Mouse (Mus musculus) gastrocnemius, postnatal 14 days (tissue): ENCODE measurements around the gene Gm20715. TPM values are rescaled to one million over a fixed set of nuclear protein-coding genes. Genes with fewer than 3 reads are reported as not detected.
A peak's percentile ranks its signal among the peaks of the same experiment; 100 is the strongest.
"Not testable (repeated sequence)": the region's sequence is repeated elsewhere in the genome, so short reads cannot be mapped to it uniquely, and the experiment has no call there.

Experiments
- DNase-seq: peaks from one replicate; pipeline ENCODE4 v3.0.0; 2021; ENCODE audit warnings: mixed read lengths
- intact Hi-C: fragments of 180-260 bp; cut with DNase I; formaldehyde crosslinking; loops from one replicate; pipeline ENCODE4 v1.15.1; 2025; ENCODE audit warnings: low total_unique reads
- long read RNA-seq, 2 experiments: library from polyadenylated mRNA; stranded (forward); transcript quantifications; one replicate each; pipeline ENCODE4 v2.0.0; 2021
- total RNA-seq, 2 experiments: library from RNA; stranded (reverse); gene quantifications; 2 replicates each; pipeline ENCODE4 v1.2.3; 2021

Gm20715 gene
- not detected for total RNA-seq
- long read RNA-seq, experiment 1 = 0 reads
- long read RNA-seq, experiment 2 = 0 reads

- intact Hi-C loops = no loop called here
- DNase-seq = peak; percentile 94
These were observed at the start of gene Gm20715 for GRCm38 (mm10) chr7:6410043-6410442. Gm20715 (plus strand) TSS chr7:6410277.

GRCm38 (mm10) chr7:6360477-6361060 is 49.5 kb upstream of the Gm20715 start:
- DNase-seq = no peak
- intact Hi-C loops = loop anchor here (10.0 kb wide), 1 partner anchor 554 kb away; no protein-coding TSS in a partner anchor

GRCm38 (mm10) chr7:6361756-6362155 is 48.3 kb upstream of the Gm20715 start:
- DNase-seq = no peak
- intact Hi-C loops = loop anchor here (10.0 kb wide), 1 partner anchor 553 kb away; no protein-coding TSS in a partner anchor

GRCm38 (mm10) chr7:6362268-6363046 is 47.6 kb upstream of the Gm20715 start:
- DNase-seq = peak; percentile 96

GRCm38 (mm10) chr7:6363047-6363488 is 47.0 kb upstream of the Gm20715 start, which contains the start of gene Zfp78:
Zfp78 (plus strand) TSS chr7:6363280.
- intact Hi-C loops = loop anchor here (10.0 kb wide), 1 partner anchor 552 kb away; no protein-coding TSS in a partner anchor
- peak; percentile 79 for DNase-seq

More at GRCm38 (mm10) chr7:6362268-6363046, 47.6 kb upstream of the Gm20715 start:
- intact Hi-C loops = loop anchor here (10.0 kb wide), 1 partner anchor 552 kb away; no protein-coding TSS in a partner anchor

GRCm38 (mm10) chr7:6364761-6365160 is 45.3 kb upstream of the Gm20715 start:
- no peak for DNase-seq
- intact Hi-C loops = loop anchor here (10.0 kb wide), 1 partner anchor 550 kb away; no protein-coding TSS in a partner anchor

- intact Hi-C loops = loop anchor here (10.0 kb wide), 1 partner anchor 548 kb away; no protein-coding TSS in a partner anchor
- DNase-seq = no peak
These were observed 42.9 kb upstream of the Gm20715 start for GRCm38 (mm10) chr7:6367185-6367584.

GRCm38 (mm10) chr7:6368146-6368545 is 41.9 kb upstream of the Gm20715 start:
- DNase-seq = not testable (repeated sequence)
- intact Hi-C loops = loop anchor here (10.0 kb wide), 1 partner anchor 547 kb away; no protein-coding TSS in a partner anchor

- intact Hi-C loops = loop anchor here (10.0 kb wide), 1 partner anchor 545 kb away; no protein-coding TSS in a partner anchor
These were observed 40.6 kb upstream of the Gm20715 start for GRCm38 (mm10) chr7:6369460-6369859.

GRCm38 (mm10) chr7:6372993-6373392 is 37.1 kb upstream of the Gm20715 start:
- intact Hi-C loops = no loop called here
- no peak for DNase-seq

More at GRCm38 (mm10) chr7:6369460-6369859, 40.6 kb upstream of the Gm20715 start:
- DNase-seq = no peak

GRCm38 (mm10) chr7:6378441-6378840 is 31.6 kb upstream of the Gm20715 start:
- intact Hi-C loops = no loop called here
- DNase-seq = no peak

- intact Hi-C loops = no loop called here
- no peak for DNase-seq
These were observed 28.6 kb upstream of the Gm20715 start for GRCm38 (mm10) chr7:6381431-6381830.

- intact Hi-C loops = no loop called here
- DNase-seq = peak; percentile 94
These were observed 27.0 kb upstream of the Gm20715 start, which contains the start of gene Zfp28 for GRCm38 (mm10) chr7:6383044-6383455. Zfp28 (plus strand) TSS chr7:6383295.

GRCm38 (mm10) chr7:6384011-6384410 is 26.1 kb upstream of the Gm20715 start:
- no peak for DNase-seq

GRCm38 (mm10) chr7:6386995-6387394 is 23.1 kb upstream of the Gm20715 start:
- intact Hi-C loops = no loop called here
- DNase-seq = peak; percentile 41

More at GRCm38 (mm10) chr7:6384011-6384410, 26.1 kb upstream of the Gm20715 start:
- intact Hi-C loops = no loop called here

- no peak for DNase-seq
- intact Hi-C loops = no loop called here
These were observed 21.1 kb upstream of the Gm20715 start for GRCm38 (mm10) chr7:6388971-6389370.

- no peak for DNase-seq
- intact Hi-C loops = no loop called here
These were observed 20.6 kb upstream of the Gm20715 start for GRCm38 (mm10) chr7:6389449-6389848.

GRCm38 (mm10) chr7:6397996-6398975 is 11.8 kb upstream of the Gm20715 start, which contains the start of gene Smim17:
Smim17 (plus strand) TSS chr7:6398715.
- intact Hi-C loops = no loop called here
- DNase-seq = peak; percentile 20
